Mouse (Mus musculus) CH12.LX (cell line): ENCODE results near the gene Hfe2.

Experiments used
- CTCF ChIP-seq, 2 experiments: IDR thresholded peaks in 1 of 2; conservative IDR thresholded peaks in 1 of 2; 2 replicates each; pipeline ENCODE4 v1.5.1; 2011 to 2012; ENCODE audit warnings: low read depth in 2 of 2, low read length in 2 of 2, improper control_type of control experiment in 1 of 2, inconsistent platforms in 1 of 2, mild to moderate bottlenecking in 1 of 2, moderate library complexity in 1 of 2
- ELF1 ChIP-seq: IDR thresholded peaks from 2 replicates; pipeline ENCODE4 v1.6.1; 2014; ENCODE audit warnings: low read depth, mild to moderate bottlenecking, inconsistent platforms, low read length, improper control_type of control experiment
- ETS1 ChIP-seq: conservative IDR thresholded peaks from 2 replicates; pipeline ENCODE4 v1.6.1; 2012; ENCODE audit warnings: low read depth, mild to moderate bottlenecking, inconsistent platforms, low read length, improper control_type of control experiment, moderate library complexity
- GABPA ChIP-seq: IDR thresholded peaks from 2 replicates; pipeline ENCODE4 v1.6.1; 2012; ENCODE audit warnings: low read depth, low read length, improper control_type of control experiment, inconsistent platforms; ENCODE audit not compliant: insufficient replicate concordance
- JUN ChIP-seq: IDR thresholded peaks from 2 replicates; pipeline ENCODE4 v1.6.1; 2011; ENCODE audit warnings: low read depth, mild to moderate bottlenecking, low read length, improper control_type of control experiment, moderate library complexity; ENCODE audit not compliant: insufficient read depth
- KAT2A ChIP-seq: IDR thresholded peaks from 2 replicates; pipeline ENCODE4 v1.6.1; 2012; ENCODE audit warnings: low read length, improper control_type of control experiment, inconsistent platforms; ENCODE audit not compliant: insufficient replicate concordance
- MAX ChIP-seq: IDR thresholded peaks from 2 replicates; pipeline ENCODE4 v1.6.1; 2011; ENCODE audit warnings: low read length, improper control_type of control experiment
- MYC ChIP-seq: IDR thresholded peaks from 2 replicates; pipeline ENCODE4 v1.6.1; 2011; ENCODE audit warnings: low read depth, mild to moderate bottlenecking, improper control_type of control experiment, low read length
- NRF1 ChIP-seq: IDR thresholded peaks from 2 replicates; pipeline ENCODE4 v1.6.1; 2014; ENCODE audit warnings: low read depth, mild to moderate bottlenecking, inconsistent platforms, low read length, improper control_type of control experiment, moderate library complexity
- POLR2A ChIP-seq: IDR thresholded peaks from 2 replicates; pipeline ENCODE4 v1.6.1; 2011; ENCODE audit warnings: low read depth, mild to moderate bottlenecking, improper control_type of control experiment, low read length
- USF1 ChIP-seq: IDR thresholded peaks from 2 replicates; pipeline ENCODE4 v1.6.1; 2014; ENCODE audit warnings: low read depth, mild to moderate bottlenecking, inconsistent platforms, low read length, improper control_type of control experiment
- ZKSCAN1 ChIP-seq: IDR thresholded peaks from 2 replicates; pipeline ENCODE4 v1.6.1; 2012; ENCODE audit warnings: low read depth, inconsistent platforms, low read length, improper control_type of control experiment, borderline replicate concordance
- ZMIZ1 ChIP-seq: IDR thresholded peaks from 2 replicates; pipeline ENCODE4 v1.6.1; 2012; ENCODE audit warnings: low read depth, mild to moderate bottlenecking, inconsistent platforms, low read length, improper control_type of control experiment

GRCm38 (mm10) chr3:96541328-96542078 lies 16.5 kb downstream of the Hfe2 start:
- TF ChIP-seq KAT2A (no peak), USF1 (no peak), MYC (no peak), POLR2A (no peak), CTCF (conservative IDR thresholded peaks at IDR 0.05 in 1 of 2, IDR thresholded peaks at IDR 0.05 in 1 of 2; ENCODE audit: low read depth in 2 of 2, low read length in 2 of 2) (peak in 1 of 2 experiments; percentile 75; a peak in 2 of 4 replicates), ELF1 (no peak), GABPA (no peak), MAX (no peak), ZMIZ1 (no peak), ZKSCAN1 (no peak), ETS1 (no peak), JUN (no peak), NRF1 (no peak)
